Mouse (Mus musculus) mesoderm, embryonic 11.5 days (tissue): Measurements from ENCODE around the gene Dicer1.
"Not testable (repeated sequence)": the region's sequence is repeated elsewhere in the genome, so short reads cannot be mapped to it uniquely, and the experiment has no call there.

Source experiments
- DNase-seq: peaks from one replicate; pipeline ENCODE4 v3.0.0-alpha.2; 2012; ENCODE audit warnings: low read depth, low spot score

Dicer1 gene

GRCm38 (mm10) chr12:104740841-104741787 is 10.6 kb downstream of the Dicer1 start:
- no peak for DNase-seq

DNA sequence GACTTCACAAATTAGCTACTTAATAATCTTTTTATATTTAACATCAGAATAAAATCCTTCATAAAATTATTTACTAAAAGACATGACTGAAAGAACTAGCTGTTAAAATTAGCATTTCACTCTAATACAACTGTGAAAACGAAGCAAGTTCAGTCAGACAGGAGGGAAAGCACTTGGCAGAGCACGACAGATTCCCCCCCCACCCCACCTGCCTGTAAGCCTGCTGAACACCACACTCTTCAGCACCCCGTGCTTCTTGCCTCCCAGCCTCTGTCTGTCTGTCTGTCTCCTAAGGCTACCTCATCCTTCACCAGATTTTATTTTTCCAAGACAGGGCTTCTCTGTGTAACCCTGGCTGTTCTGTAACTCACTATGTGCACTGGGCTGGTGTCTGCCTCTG is 12.8 kb downstream of the Dicer1 start:
- DNase-seq: no peak

GRCm38 (mm10) chr12:104738446-104738845 is 13.3 kb downstream of the Dicer1 start:
- DNase-seq: peak; percentile 21

GRCm38 (mm10) chr12:104737666-104738065 is 14.1 kb downstream of the Dicer1 start:
- no peak for DNase-seq

- peak; percentile 73 for DNase-seq
These were observed 15.8 kb downstream of the Dicer1 start for GRCm38 (mm10) chr12:104735993-104736395.

GRCm38 (mm10) chr12:104733165-104733564 is 18.6 kb downstream of the Dicer1 start:
- DNase-seq: no peak

DNA sequence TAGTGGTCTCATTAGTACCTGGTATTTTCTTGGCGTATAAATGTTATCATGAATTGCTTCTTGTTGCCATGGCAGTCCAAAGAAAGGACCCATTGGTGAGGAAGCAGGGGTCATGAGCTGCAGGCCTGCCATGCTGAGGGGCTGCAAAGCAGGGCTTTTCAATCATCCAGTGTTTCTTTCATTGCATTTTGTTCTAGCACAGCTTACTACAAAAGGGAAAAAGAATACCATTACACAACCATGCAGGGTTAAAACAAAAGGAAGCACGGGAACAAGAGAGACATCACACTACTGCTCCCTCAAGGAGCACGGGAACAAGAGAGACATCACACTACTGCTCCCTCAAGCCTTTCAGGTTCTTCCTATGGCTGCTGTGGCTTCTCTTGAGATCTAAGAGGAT is 20.0 kb downstream of the Dicer1 start:
- peak; percentile 37 for DNase-seq

- DNase-seq: not testable (repeated sequence)
These were observed 25.3 kb downstream of the Dicer1 start for GRCm38 (mm10) chr12:104726436-104726835.

GRCm38 (mm10) chr12:104722056-104722455 is 29.7 kb downstream of the Dicer1 start:
- no peak for DNase-seq

GRCm38 (mm10) chr12:104721011-104721410 is 30.7 kb downstream of the Dicer1 start:
- no peak for DNase-seq

DNA sequence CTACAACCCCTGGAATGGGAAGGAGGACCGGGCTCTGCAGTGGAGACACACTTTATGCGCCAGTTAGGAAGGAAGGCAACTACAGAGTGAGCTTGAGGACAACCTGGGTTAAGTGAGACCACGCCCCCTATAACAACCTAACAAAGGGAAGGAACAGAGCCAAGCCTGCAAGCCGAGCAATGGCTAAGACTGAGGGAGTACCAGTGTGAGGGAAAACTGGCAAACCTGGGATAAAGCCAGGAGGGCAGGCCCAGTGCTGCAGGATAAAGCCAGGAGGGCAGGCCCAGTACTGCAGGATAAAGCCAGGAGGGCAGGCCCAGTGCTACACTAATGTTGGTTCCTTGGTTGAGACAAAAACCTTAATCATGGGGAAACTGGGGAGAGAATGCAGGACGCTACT is 32.8 kb downstream of the Dicer1 start:
- peak; percentile 37 for DNase-seq

DNA sequence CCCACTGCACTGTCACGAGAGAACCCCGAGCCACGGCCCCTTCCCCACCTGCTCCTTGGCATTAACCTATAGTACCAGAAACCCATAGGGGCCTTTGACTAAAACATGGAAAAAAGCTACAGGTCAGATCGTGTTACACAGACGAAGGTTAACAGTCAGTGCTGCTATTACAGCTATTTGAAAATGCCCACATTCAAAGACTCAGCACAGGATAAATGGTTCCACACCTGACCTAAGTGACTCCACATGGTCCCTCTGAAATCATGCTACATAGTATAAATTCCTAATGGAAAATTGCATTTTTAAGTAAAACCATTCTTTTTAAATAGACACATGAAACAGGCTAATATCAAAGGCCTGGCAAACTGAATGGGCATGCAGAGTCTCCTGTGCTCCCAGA is 35.3 kb downstream of the Dicer1 start:
- no peak for DNase-seq

- DNase-seq: no peak
These were observed 36.3 kb downstream of the Dicer1 start for GRCm38 (mm10) chr12:104715453-104715852.

GRCm38 (mm10) chr12:104700266-104700665 is 51.5 kb downstream of the Dicer1 start:
- DNase-seq: no peak

- peak; percentile 77 for DNase-seq
These were observed 52.0 kb downstream of the Dicer1 start for GRCm38 (mm10) chr12:104699753-104700152.

- no peak for DNase-seq
These were observed 56.2 kb downstream of the Dicer1 start for GRCm38 (mm10) chr12:104695514-104695913.

GRCm38 (mm10) chr12:104692864-104693263 is 58.9 kb downstream of the Dicer1 start:
- no peak for DNase-seq

DNA sequence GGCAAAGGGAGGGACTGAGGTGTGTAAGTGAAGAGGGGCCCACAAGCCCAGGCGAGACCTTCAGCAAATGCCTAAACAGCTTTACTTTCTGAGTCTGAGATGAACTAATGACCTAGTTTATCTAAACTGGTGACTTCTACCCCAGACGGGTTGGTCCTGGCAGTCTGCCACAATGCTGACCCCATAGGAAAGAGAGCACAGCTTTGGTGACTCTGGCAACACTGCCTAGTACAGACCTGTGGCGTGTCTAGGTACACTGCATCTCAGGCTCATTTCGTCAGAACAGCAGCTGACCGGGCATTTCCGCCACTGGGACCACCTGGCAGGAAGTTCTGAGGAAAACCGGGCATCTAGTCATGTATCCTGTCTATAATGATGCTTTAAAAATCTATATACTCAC is 61.3 kb downstream of the Dicer1 start:
- no peak for DNase-seq

DNA sequence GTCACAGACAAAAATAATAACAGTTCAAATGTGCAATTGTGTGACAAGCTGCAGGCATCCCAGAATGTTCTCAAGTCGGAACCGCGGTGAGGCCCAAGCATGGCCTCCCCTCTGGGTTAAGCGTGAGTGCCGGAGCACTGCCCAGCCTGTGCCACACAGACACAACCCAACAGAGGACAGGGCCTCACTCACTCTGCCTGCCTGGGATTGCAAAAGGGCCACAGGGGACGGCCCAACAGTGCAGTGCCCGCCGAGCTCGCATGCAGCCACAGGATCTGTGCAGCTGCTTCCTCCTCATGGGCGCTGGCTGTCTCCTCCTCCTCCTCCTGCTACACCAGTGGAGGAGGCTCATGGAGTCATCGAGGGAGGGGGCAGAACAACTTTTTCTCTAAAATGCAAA is 62.9 kb downstream of the Dicer1 start:
- no peak for DNase-seq

- DNase-seq: no peak
These were observed 67.3 kb downstream of the Dicer1 start for GRCm38 (mm10) chr12:104684411-104684931.

GRCm38 (mm10) chr12:104679819-104680132 is 72.0 kb downstream of the Dicer1 start:
- no peak for DNase-seq

- DNase-seq: peak; percentile 51
These were observed 72.5 kb downstream of the Dicer1 start for GRCm38 (mm10) chr12:104679121-104679818.

GRCm38 (mm10) chr12:104678462-104678861 is 73.3 kb downstream of the Dicer1 start:
- peak; percentile 42 for DNase-seq
